Mouse (Mus musculus) layer of hippocampus, postnatal 10 days (tissue): ENCODE results near the gene Cbr2. TPM values are rescaled to one million over a fixed set of nuclear protein-coding genes. Genes with fewer than 3 reads are reported as not detected.

Experiments
- DNase-seq, 2 experiments: peaks; one replicate each; pipeline ENCODE4 v3.0.0; 2021; ENCODE audit warnings: low spot score in 2 of 2
- total RNA-seq, 2 experiments: library from RNA; stranded (reverse); gene quantifications; 2 replicates each; pipeline ENCODE4 v1.2.3; 2021

The Cbr2 gene
- total RNA-seq, 2 experiments from 2014 or later, result 2.6 to 2.8 TPM

GRCm38 (mm10) chr11:120682683-120683082 is 49.2 kb downstream of the Cbr2 start:
- no peak for DNase-seq

DNA sequence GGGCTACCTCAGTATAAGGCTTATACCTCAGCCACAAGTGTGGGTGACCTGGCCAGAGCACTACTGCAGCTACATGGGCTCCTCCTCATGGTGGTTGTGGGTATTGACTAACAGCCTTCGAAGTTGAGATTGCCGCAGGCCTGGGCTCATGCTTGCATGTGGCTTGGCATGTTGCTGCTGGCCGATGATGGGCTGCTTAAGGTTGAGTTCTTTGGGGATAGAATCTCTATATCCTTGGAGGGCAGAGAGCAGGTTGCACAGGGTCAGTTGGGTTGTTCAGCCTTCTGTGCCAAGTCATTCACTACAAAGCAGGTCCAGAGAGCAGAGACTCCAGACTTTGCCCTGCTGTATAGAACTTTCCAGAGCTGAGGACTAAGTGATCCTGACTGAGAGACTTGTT is 52.0 kb downstream of the Cbr2 start:
- DNase-seq, result no peak

Other genes with a start within 250 kb of the Cbr2 start
- gene Mrpl12, start 247.5 kb downstream of the Cbr2 start, total RNA-seq, result 10 to 100 TPM; 76.4 to 82.3 TPM
- 10 to 100 TPM; 24.5 to 25.8 TPM for gene Slc25a10, start 240.3 kb downstream of the Cbr2 start, total RNA-seq
- gene Gcgr, start 201.4 kb downstream of the Cbr2 start, total RNA-seq, result under 1 TPM in 1 of 2 experiments, not detected in 1; 0.18 TPM
- gene Mcrip1, start 182.4 kb downstream of the Cbr2 start, total RNA-seq, result 100 to 1,000 TPM in 1 of 2 experiments, 10 to 100 TPM in 1; 95.4 to 107 TPM
- not detected for gene Ppp1r27, start 181.0 kb downstream of the Cbr2 start, total RNA-seq
- 100 to 1,000 TPM; 153 to 161 TPM for gene P4hb, start 158.9 kb downstream of the Cbr2 start, total RNA-seq
- 100 to 1,000 TPM; 344 to 379 TPM for gene Arhgdia, start 150.5 kb downstream of the Cbr2 start, total RNA-seq
- gene Alyref, start 133.7 kb downstream of the Cbr2 start, total RNA-seq, result 10 to 100 TPM; 79.8 to 91.3 TPM
- 100 to 1,000 TPM in 1 of 2 experiments, 10 to 100 TPM in 1; 93.5 to 107 TPM for gene Anapc11, start 133.7 kb downstream of the Cbr2 start, total RNA-seq
- gene Npb, start 123.6 kb downstream of the Cbr2 start, total RNA-seq, result 1 to 10 TPM; 2.2 to 2.4 TPM
- 100 to 1,000 TPM; 132 to 145 TPM for gene Pcyt2, start 114.2 kb downstream of the Cbr2 start, total RNA-seq
- 10 to 100 TPM; 33.5 to 39.7 TPM for gene Sirt7, start 106.9 kb downstream of the Cbr2 start, total RNA-seq
- 10 to 100 TPM; 79.3 to 86.7 TPM for gene Mafg, start 98.5 kb downstream of the Cbr2 start, total RNA-seq
- gene Pycr1, start 88.3 kb downstream of the Cbr2 start, total RNA-seq, result 1 to 10 TPM; 3.5 to 5.3 TPM
- 1 to 10 TPM; 1.1 to 2.1 TPM for gene Myadml2, start 84.0 kb downstream of the Cbr2 start, total RNA-seq
- 1 to 10 TPM; 5.8 to 7.4 TPM for gene Notum, start 70.9 kb downstream of the Cbr2 start, total RNA-seq
- 10 to 100 TPM; 55.5 to 62.5 TPM for gene Aspscr1, start 59.1 kb downstream of the Cbr2 start, total RNA-seq
- 10 to 100 TPM; 30.1 to 32.0 TPM for gene Cenpx, start 18.4 kb downstream of the Cbr2 start, total RNA-seq
- gene Lrrc45, start 18.2 kb downstream of the Cbr2 start, total RNA-seq, result 10 to 100 TPM; 61.1 to 71.1 TPM
- gene Rac3, start 10.6 kb downstream of the Cbr2 start, total RNA-seq, result 100 to 1,000 TPM; 247 to 249 TPM
- gene Dcxr, start 4.8 kb downstream of the Cbr2 start, total RNA-seq, result 10 to 100 TPM in 1 of 2 experiments, 1 to 10 TPM in 1; 7.8 to 10.2 TPM
- 10 to 100 TPM; 18.7 to 22.2 TPM for gene Hmga1b, start 30.7 kb upstream of the Cbr2 start, total RNA-seq
- gene Rfng, start 52.1 kb upstream of the Cbr2 start, total RNA-seq, result 10 to 100 TPM; 89.5 to 91.8 TPM
- gene Gps1, start 52.2 kb upstream of the Cbr2 start, total RNA-seq, result 100 to 1,000 TPM; 136 to 144 TPM
- 10 to 100 TPM; 42.3 to 44.5 TPM for gene Dus1l, start 64.3 kb upstream of the Cbr2 start, total RNA-seq
- 100 to 1,000 TPM; 286 to 320 TPM for gene Fasn, start 92.4 kb upstream of the Cbr2 start, total RNA-seq
- 1 to 10 TPM; 7.3 to 7.4 TPM for gene Ccdc57, start 200.8 kb upstream of the Cbr2 start, total RNA-seq
- gene Slc16a3, start 216.4 kb upstream of the Cbr2 start, total RNA-seq, result 1 to 10 TPM; 2.9 to 4.1 TPM